Mouse (Mus musculus): ENCODE measurements around the gene Laptm5.

DNA sequence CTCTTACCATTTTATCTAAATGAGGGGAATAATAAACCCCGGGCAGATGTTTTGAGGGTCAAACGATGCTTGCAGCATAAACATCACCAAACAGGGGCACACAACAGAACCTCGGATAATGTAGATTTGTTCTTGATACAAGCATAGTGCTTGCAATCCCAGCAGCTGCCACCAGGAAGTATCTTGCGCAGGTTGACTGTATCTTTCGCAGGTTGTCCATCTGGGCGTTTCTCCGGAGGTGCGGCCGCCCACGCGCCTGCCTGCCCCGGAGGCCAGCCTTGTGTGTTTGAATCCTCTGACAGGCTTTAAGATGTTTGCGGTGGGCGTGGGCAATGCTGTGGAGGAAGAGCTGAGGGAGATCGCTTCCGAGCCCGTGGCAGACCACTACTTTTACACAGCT, 39.6 kb downstream of the Laptm5 start:
- TF ChIP-seq CTCF (conservative IDR thresholded peaks at IDR 0.05; ENCODE audit: low read length) (peak; percentile 52), NANOG (IDR thresholded peaks at IDR 0.05; ENCODE audit: borderline replicate concordance, low read length) (no peak), POU5F1 (IDR thresholded peaks at IDR 0.05; ENCODE audit: borderline replicate concordance, low read length) (no peak)
